Mouse (Mus musculus) forelimb bud, embryonic 11.5 days (tissue): ENCODE measurements around the gene Ercc1.

Experiments
- DNase-seq: peaks from one replicate; pipeline ENCODE4 v3.0.0-alpha.2; 2012; ENCODE audit warnings: low read depth, low spot score

The Ercc1 gene

GRCm38 (mm10) chr7:19309278-19309883, 35.2 kb upstream of the Ercc1 start:
- no peak for DNase-seq

- DNase-seq = peak; percentile 96
These were observed 34.5 kb upstream of the Ercc1 start, which contains the start of gene Fosb for GRCm38 (mm10) chr7:19309884-19310641. Gene Fosb, minus strand, starts transcription at chr7:19310051.

GRCm38 (mm10) chr7:19311991-19312390, 32.6 kb upstream of the Ercc1 start:
- no peak for DNase-seq

DNA sequence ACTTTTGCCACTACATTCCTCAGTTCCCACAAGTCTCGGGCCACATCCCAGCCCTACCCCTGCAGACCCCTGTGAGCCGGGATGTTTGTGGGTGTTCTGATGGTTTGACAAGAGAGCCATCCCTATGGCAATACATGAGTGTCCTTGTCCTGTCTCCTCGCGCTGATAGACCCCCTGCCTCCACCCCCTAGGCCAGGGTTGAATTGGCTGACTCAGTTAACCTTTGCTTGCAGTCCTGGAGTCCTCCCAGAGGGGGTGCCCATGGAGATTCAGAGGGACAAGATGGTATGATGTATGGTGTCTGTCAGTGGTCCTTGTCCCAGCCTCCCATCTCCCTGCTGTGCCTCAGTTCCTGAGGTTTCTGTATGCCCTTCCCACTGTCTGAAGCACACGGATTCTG, 30.5 kb upstream of the Ercc1 start:
- no peak for DNase-seq

GRCm38 (mm10) chr7:19316451-19317161, 28.0 kb upstream of the Ercc1 start:
- no peak for DNase-seq

DNA sequence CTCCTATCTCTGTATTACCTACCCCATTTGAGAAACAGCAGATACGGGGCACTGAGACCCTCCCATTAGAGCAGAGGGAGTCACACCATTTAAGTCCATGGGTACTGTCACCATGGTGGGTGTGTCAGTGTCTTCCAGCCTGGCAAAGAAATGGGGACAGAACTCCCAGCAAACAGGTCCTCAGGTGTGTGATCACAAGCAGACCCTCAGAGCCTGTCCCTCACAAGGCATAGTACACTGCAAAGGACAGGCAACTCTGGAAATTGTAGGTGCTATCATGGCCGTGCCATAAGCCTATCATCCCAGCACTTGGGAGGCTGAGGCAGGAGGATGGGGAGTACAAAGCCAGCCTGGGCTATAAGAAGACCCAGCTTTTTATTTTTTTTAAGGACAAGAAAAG, 26.4 kb upstream of the Ercc1 start:
- DNase-seq = no peak

DNA sequence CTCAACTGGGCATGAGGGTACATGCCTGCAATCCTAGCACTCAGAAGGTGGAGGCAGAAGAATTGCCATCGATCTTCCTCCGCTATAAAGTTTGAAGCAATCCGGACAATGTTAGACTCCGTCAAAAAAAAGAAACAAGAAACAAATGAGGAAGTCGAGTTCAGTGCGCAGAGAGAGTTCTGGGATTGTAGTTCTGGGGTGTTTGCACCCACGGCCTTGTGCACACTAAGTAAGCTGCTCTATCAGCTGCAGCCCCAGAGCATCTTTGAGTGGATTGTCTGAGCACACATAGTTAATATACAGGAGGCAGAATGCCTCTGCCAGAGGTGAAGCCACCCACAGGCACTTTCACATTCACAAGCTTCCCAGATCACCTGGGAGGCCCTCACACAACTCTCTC, 25.9 kb upstream of the Ercc1 start:
- no peak for DNase-seq

DNA sequence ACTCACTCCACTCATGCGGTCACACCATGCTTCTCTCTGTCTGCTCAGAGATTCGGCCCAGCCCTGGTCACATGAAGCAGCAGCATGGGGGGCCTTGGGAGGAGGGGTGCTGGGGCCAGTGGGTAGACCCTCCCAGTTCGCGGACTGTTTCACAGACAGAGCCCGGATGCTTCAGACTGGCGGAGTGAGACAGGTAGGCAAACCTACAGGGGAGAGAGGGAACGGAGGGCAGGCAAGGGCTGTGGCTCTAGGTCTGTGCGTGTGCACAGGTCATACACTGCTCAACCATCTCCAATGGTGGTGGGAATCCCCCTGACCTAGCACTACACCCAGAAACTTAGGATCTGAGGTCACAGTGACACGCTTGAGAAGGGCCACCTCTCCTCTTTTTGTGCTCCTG, 25.1 kb upstream of the Ercc1 start:
- DNase-seq = no peak

GRCm38 (mm10) chr7:19319906-19320305, 24.7 kb upstream of the Ercc1 start:
- DNase-seq = peak; percentile 97

- DNase-seq = no peak
These were observed 23.9 kb upstream of the Ercc1 start for GRCm38 (mm10) chr7:19320637-19321036.

DNA sequence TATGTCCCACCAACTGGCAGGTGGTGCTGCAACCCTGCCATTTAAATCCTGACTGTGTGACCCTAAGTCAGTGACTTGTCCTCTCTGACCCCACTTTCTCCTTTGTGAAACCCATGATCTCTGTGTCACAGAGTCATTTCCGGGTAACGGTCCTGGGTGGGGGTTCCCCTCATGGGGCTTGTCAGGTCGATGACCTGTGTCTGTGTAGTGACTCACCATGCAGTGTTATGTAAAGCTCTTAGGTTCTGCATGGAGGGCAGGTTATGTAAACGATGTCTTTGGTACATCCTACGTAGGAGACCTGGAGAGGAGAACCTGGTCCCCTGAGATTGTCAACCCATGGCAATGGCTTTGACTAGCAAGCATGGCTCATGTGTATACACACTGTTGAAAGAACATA, 23.1 kb upstream of the Ercc1 start:
- DNase-seq = no peak

- no peak for DNase-seq
These were observed 22.1 kb upstream of the Ercc1 start for GRCm38 (mm10) chr7:19322489-19322888.

DNA sequence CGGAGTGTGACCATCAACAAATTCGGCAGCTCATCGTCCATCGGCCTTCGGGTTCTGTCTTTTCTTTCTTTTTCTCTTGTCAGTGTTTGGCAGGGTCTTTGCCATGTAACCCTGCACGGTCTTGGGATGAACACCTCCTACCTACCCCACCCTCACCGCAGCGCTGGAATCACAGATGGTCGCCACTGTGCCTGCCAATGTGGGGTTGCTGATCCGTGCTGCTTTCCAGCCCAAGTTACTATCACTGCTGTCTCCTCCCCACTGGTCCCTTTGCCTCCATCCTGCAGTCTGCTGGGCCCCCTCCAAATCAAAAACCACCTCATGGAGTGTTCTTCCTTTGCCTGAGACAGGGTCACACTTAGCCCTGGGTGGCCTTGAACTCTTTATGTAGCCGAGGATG, 20.4 kb upstream of the Ercc1 start:
- no peak for DNase-seq

- no peak for DNase-seq
These were observed 19.0 kb upstream of the Ercc1 start for GRCm38 (mm10) chr7:19325262-19326199.

DNA sequence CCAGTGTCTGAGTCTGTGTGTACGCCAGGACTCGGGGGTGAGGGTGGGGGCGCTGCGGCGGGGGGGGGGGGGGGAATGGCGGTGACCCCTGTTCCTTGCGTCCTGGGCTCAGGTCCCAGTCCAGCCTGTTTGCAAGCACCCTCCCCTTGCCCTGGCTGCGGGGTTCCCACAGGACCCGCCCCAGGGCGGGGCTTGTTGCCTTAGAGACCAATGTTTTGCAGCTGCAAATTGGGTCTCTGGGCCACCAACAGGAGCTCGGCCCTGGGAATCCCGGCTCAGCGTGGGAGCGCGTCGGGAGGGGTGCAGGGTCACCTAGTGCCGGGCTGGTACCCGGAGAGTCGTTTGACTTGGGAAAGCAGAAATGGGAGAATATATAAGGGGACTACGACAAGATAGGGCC, 18.2 kb upstream of the Ercc1 start:
- DNase-seq = peak; percentile 92

DNA sequence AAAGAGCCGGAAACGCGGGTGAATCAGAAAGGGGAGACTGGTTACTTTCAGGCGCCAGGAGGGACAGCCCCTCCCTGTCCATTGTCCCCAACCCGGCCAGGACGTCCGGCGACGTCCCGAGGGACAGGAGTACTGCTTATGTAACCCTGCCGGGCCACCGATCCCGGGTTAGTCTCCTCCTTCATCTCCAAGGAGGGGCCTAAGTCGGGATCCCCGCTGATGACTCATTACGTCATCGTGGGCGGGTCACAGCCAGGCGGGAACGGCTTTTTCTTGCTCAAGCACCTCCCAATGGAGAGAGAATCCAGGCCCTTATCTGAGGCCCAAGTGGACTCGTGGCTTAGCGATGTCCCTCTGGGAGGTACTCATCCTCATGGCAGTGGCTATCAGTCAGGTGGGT, 17.4 kb upstream of the Ercc1 start:
- peak; percentile 84 for DNase-seq

DNA sequence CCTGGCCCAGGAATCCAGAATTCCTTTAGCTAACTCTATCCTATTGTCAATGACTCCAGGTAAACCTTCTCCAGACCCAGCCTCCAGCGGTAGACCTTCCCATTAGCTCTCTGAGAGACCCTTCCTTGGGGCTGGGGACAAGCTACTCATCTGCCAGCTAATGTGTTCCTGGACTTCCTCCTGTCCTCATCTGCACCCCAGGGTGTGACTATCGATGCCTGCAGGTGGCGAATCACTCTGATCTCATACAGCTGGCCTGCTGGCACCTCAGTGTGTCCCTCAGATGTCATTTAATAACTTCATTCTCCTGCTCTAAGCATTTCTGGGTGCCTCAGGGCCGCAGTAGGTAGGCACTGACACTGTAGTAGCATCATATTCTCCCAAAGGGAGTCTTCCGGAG, 16.8 kb upstream of the Ercc1 start:
- no peak for DNase-seq

DNA sequence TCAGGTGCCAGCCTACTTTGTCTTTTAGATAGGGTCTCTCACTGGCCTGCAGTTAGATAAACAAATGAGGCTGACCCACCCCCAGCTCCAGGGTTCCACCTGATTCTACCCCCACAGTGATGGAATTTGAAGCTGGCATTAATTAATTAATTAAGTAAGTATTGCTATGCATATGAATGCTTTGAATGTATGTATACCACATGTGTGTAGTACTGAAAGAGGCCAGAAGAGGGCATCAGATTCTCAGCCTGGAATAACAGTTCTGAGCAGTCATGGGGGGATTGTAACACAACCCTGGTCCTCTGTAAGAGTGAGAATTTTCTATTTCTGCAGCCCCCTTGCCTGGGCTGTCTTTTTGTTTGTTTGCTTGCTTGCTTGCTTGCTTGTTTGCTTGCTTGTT, 16.2 kb upstream of the Ercc1 start:
- no peak for DNase-seq

- no peak for DNase-seq
These were observed 12.7 kb upstream of the Ercc1 start for GRCm38 (mm10) chr7:19331910-19332309.

- no peak for DNase-seq
These were observed 11.7 kb upstream of the Ercc1 start for GRCm38 (mm10) chr7:19332709-19333352.

- no peak for DNase-seq
These were observed 9.0 kb upstream of the Ercc1 start for GRCm38 (mm10) chr7:19335583-19335982.
